Mouse (Mus musculus): ENCODE data around the gene Rnf214.

The Rnf214 gene

GRCm38 (mm10) chr9:45939794-45940193, 33.1 kb upstream of the Rnf214 start:
- Histone ChIP-seq H3K4me3 (replicated peaks; ENCODE audit: low read length) (no peak overlapping the region), H3K9me3 (ENCODE audit: low read length) (no peaks in the 10 kb centered on the region), H3K27me3 (ENCODE audit: insufficient read depth, low read length) (peaks cover 26% of the 10 kb centered on the region), H3K36me3 (ENCODE audit: insufficient read depth, low read length) (peaks cover 54% of the 10 kb centered on the region), H3K4me1 (replicated peaks; ENCODE audit: low read depth, low read length) (peaks cover 53% of the 10 kb centered on the region)
- no peak for TF ChIP-seq POU5F1 (IDR thresholded peaks at IDR 0.05; ENCODE audit: borderline replicate concordance, low read length)
- TF ChIP-seq CTCF (conservative IDR thresholded peaks at IDR 0.05; ENCODE audit: low read length): no peak
- no peak for TF ChIP-seq NANOG (IDR thresholded peaks at IDR 0.05; ENCODE audit: borderline replicate concordance, low read length)

DNA sequence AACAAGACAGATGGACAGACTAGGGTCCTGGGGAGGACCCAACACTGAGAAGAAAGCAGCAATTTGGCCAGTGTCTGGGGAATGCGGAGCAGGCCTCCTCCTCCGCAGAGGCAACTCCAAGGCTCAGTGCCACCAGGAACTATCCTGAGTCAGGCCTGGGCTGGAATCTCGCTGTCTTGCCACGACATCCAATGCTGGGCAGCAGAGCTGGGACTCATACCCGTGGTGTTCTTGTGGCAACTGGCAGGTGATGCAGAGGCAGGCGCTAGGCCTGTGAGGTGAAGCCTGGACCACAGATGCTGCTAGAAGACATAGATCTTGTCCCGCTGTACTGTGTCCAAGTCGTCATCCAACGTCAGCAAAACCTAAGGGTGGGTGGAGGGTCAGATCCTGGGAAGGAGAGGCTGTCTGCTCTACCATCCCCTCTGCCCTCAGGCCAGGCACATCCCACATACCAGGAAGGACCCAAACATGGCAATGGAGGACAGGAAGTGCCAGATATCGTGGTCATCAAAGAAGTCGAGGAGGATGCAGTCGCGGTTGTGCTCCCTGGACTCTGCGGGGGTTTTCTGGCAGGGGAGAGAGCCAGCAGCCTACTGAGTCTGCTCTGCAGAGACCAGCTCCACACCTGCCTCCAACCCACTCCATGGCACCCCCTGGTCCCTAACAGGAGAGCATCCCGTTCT, 32.4 kb upstream of the Rnf214 start:
- H3K36me3 ChIP-seq (ENCODE audit: insufficient read depth, low read length): peaks cover 47% of the 10 kb centered on the region
- H3K9me3 ChIP-seq (ENCODE audit: low read length): no peaks in the 10 kb centered on the region
- peaks cover 46% of the 10 kb centered on the region for H3K4me1 ChIP-seq (replicated peaks; ENCODE audit: low read depth, low read length)
- no peak overlapping the region for H3K4me3 ChIP-seq (replicated peaks; ENCODE audit: low read length)
- TF ChIP-seq POU5F1 (IDR thresholded peaks at IDR 0.05; ENCODE audit: borderline replicate concordance, low read length) (no peak), CTCF (conservative IDR thresholded peaks at IDR 0.05; ENCODE audit: low read length) (no peak), NANOG (IDR thresholded peaks at IDR 0.05; ENCODE audit: borderline replicate concordance, low read length) (no peak)
- H3K27me3 ChIP-seq (ENCODE audit: insufficient read depth, low read length): peaks cover 30% of the 10 kb centered on the region

DNA sequence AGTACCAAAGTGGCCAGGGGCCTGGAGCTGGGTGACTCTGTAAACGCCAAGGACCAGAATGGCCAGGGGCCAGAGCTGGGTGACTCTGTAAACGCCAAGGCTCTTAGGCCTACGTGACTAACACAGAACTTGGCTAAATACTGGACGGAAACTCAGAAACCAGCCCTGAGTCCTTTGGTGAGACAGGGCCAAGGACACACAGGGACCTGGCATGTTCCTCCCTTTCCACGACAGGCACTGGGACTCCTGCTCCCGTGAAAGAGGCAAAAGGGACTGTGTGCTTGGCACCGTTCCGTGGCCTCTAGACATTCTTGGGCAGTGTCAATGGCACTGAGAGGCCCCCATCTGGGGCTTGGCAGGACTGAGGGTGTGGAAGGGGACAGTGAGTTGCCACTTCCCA, 31.4 kb upstream of the Rnf214 start:
- Histone ChIP-seq H3K9me3 (ENCODE audit: low read length) (no peaks in the 10 kb centered on the region), H3K36me3 (ENCODE audit: insufficient read depth, low read length) (peaks cover 39% of the 10 kb centered on the region), H3K4me1 (replicated peaks; ENCODE audit: low read depth, low read length) (peaks cover 39% of the 10 kb centered on the region), H3K4me3 (replicated peaks; ENCODE audit: low read length) (no peak overlapping the region), H3K27me3 (ENCODE audit: insufficient read depth, low read length) (peaks cover 29% of the 10 kb centered on the region)
- TF ChIP-seq NANOG (IDR thresholded peaks at IDR 0.05; ENCODE audit: borderline replicate concordance, low read length): no peak
- no peak for TF ChIP-seq POU5F1 (IDR thresholded peaks at IDR 0.05; ENCODE audit: borderline replicate concordance, low read length)
- no peak for TF ChIP-seq CTCF (conservative IDR thresholded peaks at IDR 0.05; ENCODE audit: low read length)

GRCm38 (mm10) chr9:45936883-45937282, 30.2 kb upstream of the Rnf214 start:
- H3K4me3 ChIP-seq (replicated peaks; ENCODE audit: low read length): no peak overlapping the region
- peaks cover 28% of the 10 kb centered on the region for H3K36me3 ChIP-seq (ENCODE audit: insufficient read depth, low read length)
- peaks cover 27% of the 10 kb centered on the region for H3K4me1 ChIP-seq (replicated peaks; ENCODE audit: low read depth, low read length)
- TF ChIP-seq POU5F1 (IDR thresholded peaks at IDR 0.05; ENCODE audit: borderline replicate concordance, low read length) (no peak), CTCF (conservative IDR thresholded peaks at IDR 0.05; ENCODE audit: low read length) (peak; percentile 69)
- peaks cover 20% of the 10 kb centered on the region for H3K27me3 ChIP-seq (ENCODE audit: insufficient read depth, low read length)
- no peaks in the 10 kb centered on the region for H3K9me3 ChIP-seq (ENCODE audit: low read length)

DNA sequence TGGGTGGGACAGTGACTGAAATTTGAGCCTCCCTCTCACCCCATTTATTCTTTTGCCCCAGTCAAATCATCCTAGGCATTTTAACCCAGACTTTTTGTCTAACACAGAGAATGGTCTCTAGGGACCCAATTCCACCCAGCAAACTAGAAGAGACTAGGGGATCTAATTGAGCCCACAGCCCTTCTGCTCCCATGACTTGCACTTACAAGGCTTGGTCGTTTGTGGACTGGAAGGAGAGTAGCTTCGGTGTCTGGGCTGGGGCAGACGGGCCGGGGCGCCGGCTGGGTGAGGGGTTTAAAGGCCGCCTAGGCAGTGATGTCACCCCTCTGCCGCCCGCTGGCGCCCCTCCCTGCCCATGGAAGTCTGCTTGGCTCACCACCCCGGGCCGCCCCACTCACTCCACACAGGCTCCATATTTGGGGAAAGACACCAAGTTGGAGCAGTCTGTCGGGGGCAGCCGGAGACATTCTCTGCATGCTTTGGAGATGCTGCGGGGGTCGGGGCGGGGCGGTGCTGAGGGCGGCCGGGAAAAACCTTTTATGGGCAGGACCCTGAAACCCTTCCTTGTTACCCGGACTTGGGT, 29.0 kb upstream of the Rnf214 start, which contains the start of gene Tagln:
Gene Tagln (minus strand): TSS at position 431 of the 583 bp plus-strand sequence.
- TF ChIP-seq POU5F1 (IDR thresholded peaks at IDR 0.05; ENCODE audit: borderline replicate concordance, low read length): no peak
- peaks cover 17% of the 10 kb centered on the region for H3K4me1 ChIP-seq (replicated peaks; ENCODE audit: low read depth, low read length)
- peaks cover 30% of the 10 kb centered on the region for H3K36me3 ChIP-seq (ENCODE audit: insufficient read depth, low read length)
- peak within 1 kb of the TSS; percentile 70 for H3K4me3 ChIP-seq (replicated peaks; ENCODE audit: low read length)
- H3K27me3 ChIP-seq (ENCODE audit: insufficient read depth, low read length): peaks cover 17% of the 10 kb centered on the region
- H3K9me3 ChIP-seq (ENCODE audit: low read length): no peaks in the 10 kb centered on the region

DNA sequence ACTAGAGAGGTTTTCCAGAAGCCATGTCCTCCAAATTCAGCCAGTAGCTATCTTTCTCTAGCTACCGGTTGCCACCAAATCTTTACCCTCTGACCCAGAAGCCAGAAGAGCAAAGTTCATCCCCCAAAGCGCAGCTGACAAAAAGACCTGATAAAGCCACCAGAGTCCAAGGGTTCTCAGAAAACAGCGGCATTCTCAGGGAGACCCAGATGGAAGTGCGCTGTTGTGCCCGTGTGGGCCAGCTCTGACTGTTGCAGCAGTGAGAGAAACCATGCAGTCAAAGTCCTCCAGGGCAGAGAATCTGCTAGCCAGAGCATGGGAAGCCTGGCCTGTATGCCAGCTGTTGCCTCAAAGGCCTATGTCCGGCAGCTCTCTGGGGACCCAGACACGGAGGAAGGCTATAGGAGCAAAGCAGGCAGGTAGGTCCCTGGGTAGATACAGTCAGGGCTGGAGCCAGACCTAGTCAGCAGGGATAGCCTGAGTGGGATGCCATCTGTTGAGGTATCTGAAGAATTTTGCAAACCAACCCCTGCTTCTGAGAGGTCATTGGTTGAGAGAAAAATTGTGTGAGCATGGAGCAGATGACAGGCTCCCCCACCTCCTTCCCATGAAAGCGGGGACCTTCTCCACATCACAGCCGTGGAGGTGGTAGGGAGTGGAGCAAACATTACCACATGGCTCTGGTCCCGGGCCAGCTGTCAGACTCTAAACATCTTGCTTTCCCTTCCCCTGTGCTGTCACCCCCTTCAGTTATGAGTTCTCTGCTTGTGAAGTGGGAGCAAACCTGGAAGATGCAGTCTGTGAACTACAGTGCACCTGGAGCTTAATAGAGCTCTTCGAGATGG, 26.1 kb upstream of the Rnf214 start:
- Histone ChIP-seq H3K9me3 (ENCODE audit: low read length) (no peaks in the 10 kb centered on the region), H3K36me3 (ENCODE audit: insufficient read depth, low read length) (peaks cover 35% of the 10 kb centered on the region), H3K4me3 (replicated peaks; ENCODE audit: low read length) (no peak overlapping the region), H3K27me3 (ENCODE audit: insufficient read depth, low read length) (peaks cover 17% of the 10 kb centered on the region), H3K4me1 (replicated peaks; ENCODE audit: low read depth, low read length) (peaks cover 17% of the 10 kb centered on the region)
- TF ChIP-seq NANOG (IDR thresholded peaks at IDR 0.05; ENCODE audit: borderline replicate concordance, low read length) (no peak), CTCF (conservative IDR thresholded peaks at IDR 0.05; ENCODE audit: low read length) (no peak), POU5F1 (IDR thresholded peaks at IDR 0.05; ENCODE audit: borderline replicate concordance, low read length) (no peak)

- no peak overlapping the region for H3K4me3 ChIP-seq (replicated peaks; ENCODE audit: low read length)
- peaks cover 19% of the 10 kb centered on the region for H3K4me1 ChIP-seq (replicated peaks; ENCODE audit: low read depth, low read length)
- peaks cover 44% of the 10 kb centered on the region for H3K36me3 ChIP-seq (ENCODE audit: insufficient read depth, low read length)
- peaks cover 17% of the 10 kb centered on the region for H3K27me3 ChIP-seq (ENCODE audit: insufficient read depth, low read length)
- TF ChIP-seq POU5F1 (IDR thresholded peaks at IDR 0.05; ENCODE audit: borderline replicate concordance, low read length) (no peak), CTCF (conservative IDR thresholded peaks at IDR 0.05; ENCODE audit: low read length) (no peak), NANOG (IDR thresholded peaks at IDR 0.05; ENCODE audit: borderline replicate concordance, low read length) (no peak)
- H3K9me3 ChIP-seq (ENCODE audit: low read length): no peaks in the 10 kb centered on the region
Observed at GRCm38 (mm10) chr9:45931958-45932357, 25.2 kb upstream of the Rnf214 start.

- 0 out of 2 replicates have a peak, but pooled peaks cover 2% of the 10 kb centered on the region for H3K4me1 ChIP-seq (replicated peaks; ENCODE audit: low read depth, low read length)
- H3K27me3 ChIP-seq (ENCODE audit: insufficient read depth, low read length): no peaks in the 10 kb centered on the region
- H3K36me3 ChIP-seq (ENCODE audit: insufficient read depth, low read length): peaks cover 61% of the 10 kb centered on the region
- no peaks in the 10 kb centered on the region for H3K9me3 ChIP-seq (ENCODE audit: low read length)
- TF ChIP-seq CTCF (conservative IDR thresholded peaks at IDR 0.05; ENCODE audit: low read length): no peak
- no peak for TF ChIP-seq NANOG (IDR thresholded peaks at IDR 0.05; ENCODE audit: borderline replicate concordance, low read length)
- no peak for TF ChIP-seq POU5F1 (IDR thresholded peaks at IDR 0.05; ENCODE audit: borderline replicate concordance, low read length)
- no peak overlapping the region for H3K4me3 ChIP-seq (replicated peaks; ENCODE audit: low read length)
Observed at GRCm38 (mm10) chr9:45929285-45929684, 22.6 kb upstream of the Rnf214 start.

Data from E14TG2a.4 (cell line).